Mouse (Mus musculus) gastrocnemius, postnatal 25 days (tissue): ENCODE measurements at regions not wholly inside any gene's neighbourhood (a gene's known extent, or its start where the extent isn't known, plus 50 kb on each side); places are given as distances from the start of the nearest gene placed in this dataset.

Experiments
- DNase-seq: peaks from one replicate; pipeline ENCODE4 v3.0.0; 2022

- DNase-seq: no peak
These were observed 626.2 kb upstream of the Fam19a5 start for GRCm38 (mm10) chr15:86917891-86918290.

GRCm38 (mm10) chr15:86919704-86920103 is 624.4 kb upstream of the Fam19a5 start:
- no peak for DNase-seq

- DNase-seq: no peak
These were observed 623.9 kb upstream of the Fam19a5 start for GRCm38 (mm10) chr15:86920185-86920584.

GRCm38 (mm10) chr15:86921401-86921800 is 622.7 kb upstream of the Fam19a5 start:
- no peak for DNase-seq

- DNase-seq: no peak
These were observed 618.9 kb upstream of the Fam19a5 start for GRCm38 (mm10) chr15:86925081-86925749.

GRCm38 (mm10) chr15:86932345-86933075 is 611.6 kb upstream of the Fam19a5 start:
- no peak for DNase-seq

GRCm38 (mm10) chr15:86937364-86937763 is 606.7 kb upstream of the Fam19a5 start:
- DNase-seq: no peak

- no peak for DNase-seq
These were observed 599.6 kb upstream of the Fam19a5 start for GRCm38 (mm10) chr15:86944529-86944928.

GRCm38 (mm10) chr15:86952593-86952992 is 591.5 kb upstream of the Fam19a5 start:
- DNase-seq: no peak

GRCm38 (mm10) chr15:86957872-86958271 is 586.2 kb upstream of the Fam19a5 start:
- no peak for DNase-seq

GRCm38 (mm10) chr15:86962921-86963320 is 581.2 kb upstream of the Fam19a5 start:
- DNase-seq: no peak

- no peak for DNase-seq
These were observed 580.6 kb upstream of the Fam19a5 start for GRCm38 (mm10) chr15:86963486-86963885.

- no peak for DNase-seq
These were observed 572.7 kb upstream of the Fam19a5 start for GRCm38 (mm10) chr15:86971436-86971835.

- no peak for DNase-seq
These were observed 547.9 kb upstream of the Fam19a5 start for GRCm38 (mm10) chr15:86996196-86996595.

GRCm38 (mm10) chr15:87018978-87019377 is 525.1 kb upstream of the Fam19a5 start:
- DNase-seq: peak; percentile 43

GRCm38 (mm10) chr15:87045971-87046370 is 498.1 kb upstream of the Fam19a5 start:
- no peak for DNase-seq

GRCm38 (mm10) chr15:87054186-87054585 is 489.9 kb upstream of the Fam19a5 start:
- DNase-seq: no peak

GRCm38 (mm10) chr15:87064890-87065289 is 479.2 kb upstream of the Fam19a5 start:
- no peak for DNase-seq

- DNase-seq: no peak
These were observed 475.8 kb upstream of the Fam19a5 start for GRCm38 (mm10) chr15:87068261-87068660.

GRCm38 (mm10) chr15:87074559-87074958 is 469.5 kb upstream of the Fam19a5 start:
- DNase-seq: no peak

GRCm38 (mm10) chr15:87089827-87090226 is 454.3 kb upstream of the Fam19a5 start:
- DNase-seq: no peak

GRCm38 (mm10) chr15:87091048-87091777 is 452.9 kb upstream of the Fam19a5 start:
- DNase-seq: no peak

- no peak for DNase-seq
These were observed 446.9 kb upstream of the Fam19a5 start for GRCm38 (mm10) chr15:87097206-87097605.
